Comparison of ENCODE assay signal across 21 mouse cellular contexts in genomic region chr6:114685412-114685811, GRCm38 (mm10). TPM values are rescaled to one million over a fixed set of nuclear protein-coding genes. Genes with fewer than 3 reads are reported as not detected.
DNase-seq lines count a peak whose midpoint lies in the region; TF ChIP-seq lines count a peak whose summit lies in the region.
"Had no signal": no experiment of that assay in that cellular context is flagged by ENCODE, and none has a peak within 500 bp of the region (broad histone marks: within the 10 kb centered on the region; RNA-seq: fewer than 3 reads in every experiment).

No protein-coding gene starts in this region.

- H3K4me3 ChIP-seq in heart, adult 2 months = no peak overlapping the region
- H3K4me3 ChIP-seq in liver, adult 2 months (ENCODE audit: insufficient read depth, low read depth, low read length) = no peak overlapping the region
- H3K4me3 ChIP-seq: liver, embryonic 15.5 days; midbrain, embryonic 13.5 days; myocyte; neural tube, embryonic 15.5 days had no signal

- no peak overlapping the region for H3K9ac ChIP-seq in heart, adult 2 months (ENCODE audit: low read depth, low read length)
- H3K9ac ChIP-seq in liver, adult 2 months (ENCODE audit: low read depth, low read length) = no peak overlapping the region
- H3K9ac ChIP-seq: hindbrain, embryonic 14.5 days; liver, embryonic 15.5 days; midbrain, embryonic 13.5 days; neural tube, embryonic 15.5 days had no signal

- TF ChIP-seq CTCF in heart, adult 2 months (IDR thresholded peaks at IDR 0.05) = peak; percentile 41
- TF ChIP-seq CTCF in liver, adult 2 months (IDR thresholded peaks at IDR 0.05; ENCODE audit: low read depth, low read length) = peak; percentile 29; the same call in 1 of the 2 replicates

- WGBS in heart, adult 2 months = 86% methylated on average over 1 of the region's 1 CpGs
- whole genome bisulfite sequencing in liver, adult 2 months = 97% methylated on average over 1 of the region's 1 CpGs

- no peak for TF ChIP-seq POLR2A in heart, adult 2 months (IDR thresholded peaks at IDR 0.05; ENCODE audit: insufficient read depth, low read depth, low read length)
- TF ChIP-seq POLR2A in liver, adult 2 months (IDR thresholded peaks at IDR 0.05; ENCODE audit: extremely low read depth, insufficient read depth, low read length) = no peak

- DNase-seq in heart, adult 2 months = no peak
- DNase-seq in heart, postnatal 36 days = no peak
- no peak for DNase-seq in liver, adult 2 months (ENCODE audit: extremely low read depth, low read depth, low spot score)
- DNase-seq in liver = no peak
- DNase-seq in thymus, postnatal 4 days = peak; percentile 18
- DNase-seq in thymus, postnatal 36 days = no peak
- DNase-seq in right cerebral cortex, postnatal 14 days = no peak
- DNase-seq in c-Kit-positive CD71-positive TER-119-positive erythroid progenitor cells, embryonic 14.5 days (ENCODE audit: low spot score) = no peak
- DNase-seq: adrenal gland, postnatal 14 days; cerebellum, adult 2 months; gastrocnemius, postnatal 10 days; heart, postnatal 10 days; kidney, adult 11 months; kidney, postnatal 36 days; left cerebral cortex, postnatal 4 days; thymus, adult 2 months had no signal

- intact Hi-C loops in heart, adult 2 months (cut with DNase I) = no loop called here
- intact Hi-C loops in heart, postnatal 36 days (cut with DNase I) = no loop called here

- no peaks in the 10 kb centered on the region for H3K4me1 ChIP-seq in heart, adult 2 months (ENCODE audit: control insufficient read depth, insufficient read depth, low read length)
- no peaks in the 10 kb centered on the region for H3K4me1 ChIP-seq in liver, adult 2 months (ENCODE audit: control insufficient read depth, insufficient read depth, low read length)
- H3K4me1 ChIP-seq: liver, embryonic 15.5 days; neural tube, embryonic 15.5 days had no signal

- H3K79me2 ChIP-seq in heart, adult 2 months (replicated peaks; ENCODE audit: control insufficient read depth, insufficient read depth, low read length) = no peaks in the 10 kb centered on the region
- no peaks in the 10 kb centered on the region for H3K79me2 ChIP-seq in liver, adult 2 months (ENCODE audit: control insufficient read depth, insufficient read depth, low read length)

- no peaks in the 10 kb centered on the region for H3K27me3 ChIP-seq in heart, adult 2 months (ENCODE audit: control insufficient read depth, insufficient read depth, low read length)
- H3K27me3 ChIP-seq in liver, adult 2 months (ENCODE audit: control insufficient read depth, insufficient read depth, low read length) = no peaks in the 10 kb centered on the region
- H3K27me3 ChIP-seq: liver, embryonic 15.5 days; neural tube, embryonic 15.5 days had no signal

- H3K36me3 ChIP-seq in heart, adult 2 months (ENCODE audit: control insufficient read depth, insufficient read depth, low read length) = no peaks in the 10 kb centered on the region
- peaks cover 25% of the 10 kb centered on the region for H3K36me3 ChIP-seq in liver, adult 2 months (ENCODE audit: control insufficient read depth, insufficient read depth, low read length)

- no peak for TF ChIP-seq EP300 in heart, adult 2 months (IDR thresholded peaks at IDR 0.05; ENCODE audit: insufficient read depth, low read depth, low read length)

- no peak overlapping the region for H3K27ac ChIP-seq in heart, adult 2 months
- no peak overlapping the region for H3K27ac ChIP-seq in liver, adult 2 months (replicated peaks; ENCODE audit: insufficient read depth, low read depth, low read length)
- H3K27ac ChIP-seq: hindbrain, embryonic 14.5 days; liver, embryonic 15.5 days; midbrain, embryonic 13.5 days; neural tube, embryonic 15.5 days had no signal

RNA-seq across cellular contexts. Expression of gene Atg7, which starts 42.5 kb away (rescaled TPM):
- 10 to 100 TPM in 1 of 2 experiments, 1 to 10 TPM in 1; 9.9 to 10.7 TPM for total RNA-seq in heart, adult 2 months (2021)
- 11.1 and 14.6 TPM in 2 replicates for polyA plus RNA-seq in heart, adult 2 months (2012; rRNA removed)
- 10 to 100 TPM; 10.4 to 14.7 TPM for total RNA-seq in heart, postnatal 36 days (2021)
- total RNA-seq in liver, adult 2 months (2014; rRNA removed) = 18.8 and 22.6 TPM in 2 replicates
- 31.7 and 36.7 TPM in 2 replicates for polyA plus RNA-seq in liver, adult 2 months (2012; rRNA removed)
